Mouse (Mus musculus): ENCODE data around the gene Gnaq.

DNA sequence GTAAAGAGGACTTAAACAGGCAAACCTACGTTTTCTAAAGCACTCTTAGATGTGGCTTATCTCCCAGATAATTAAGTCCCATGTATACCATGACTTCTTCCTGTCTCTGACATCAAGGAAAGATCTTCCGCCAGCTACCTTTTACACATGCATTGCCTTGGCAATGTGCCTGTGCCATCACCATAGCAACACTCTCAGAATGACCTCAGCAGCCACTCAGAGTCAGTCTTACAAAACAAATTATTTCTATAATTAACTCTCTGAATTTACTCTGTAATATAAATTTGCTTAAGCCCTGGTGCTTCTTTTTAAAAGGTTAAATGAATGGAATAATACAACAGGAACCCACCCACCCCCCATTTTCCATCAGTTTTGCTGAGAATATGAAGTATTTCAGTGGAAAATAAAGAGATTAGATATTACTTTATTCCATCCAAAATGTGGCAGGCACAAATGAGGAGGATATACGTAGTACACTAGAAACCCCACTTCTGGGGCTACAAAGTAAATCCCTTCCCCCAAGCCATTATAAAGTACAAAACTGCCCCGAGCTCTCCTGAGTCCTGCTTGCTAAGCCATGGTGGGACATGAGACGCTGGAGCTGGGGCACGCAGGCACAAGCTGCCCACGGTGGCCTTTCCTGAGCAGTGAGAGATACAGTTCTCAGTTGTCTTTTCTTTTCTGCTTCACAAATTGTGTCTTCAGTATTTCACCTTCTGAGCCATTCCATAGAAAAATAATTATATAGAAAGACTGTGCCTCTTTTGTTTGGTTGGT lies 195.6 kb downstream of the Gnaq start:
- no peak for TF ChIP-seq CTCF (IDR thresholded peaks at IDR 0.05; ENCODE audit: insufficient read depth, low read length)
- no peak for TF ChIP-seq POLR2A (IDR thresholded peaks at IDR 0.05; ENCODE audit: borderline replicate concordance, extremely low read depth, low read depth, low read length)

Measured in lung, adult 2 months (tissue).